Mouse (Mus musculus): ENCODE data around the gene Olfr97.
"Not testable (repeated sequence)": the region's sequence is repeated elsewhere in the genome, so short reads cannot be mapped to it uniquely, and the experiment has no call there.

Olfr97 gene

GRCm38 (mm10) chr17:37237230-37237629, at the start of gene Olfr97:
Gene Olfr97 (minus strand): TSS chr17:37237330.
- DNase-seq, result not testable (repeated sequence)

GRCm38 (mm10) chr17:37283360-37283759, 46.2 kb upstream of the Olfr97 start, which contains the start of gene Olfr99:
Gene Olfr99 (minus strand): TSS chr17:37283460.
- DNase-seq, result no peak

GRCm38 (mm10) chr17:37280331-37280730, 43.2 kb upstream of the Olfr97 start:
- no peak for DNase-seq

- no peak for DNase-seq
These were observed 39.4 kb upstream of the Olfr97 start for GRCm38 (mm10) chr17:37276573-37276972.

GRCm38 (mm10) chr17:37275626-37276248, 38.6 kb upstream of the Olfr97 start:
- no peak for DNase-seq

- no peak for DNase-seq
These were observed 33.6 kb upstream of the Olfr97 start for GRCm38 (mm10) chr17:37270702-37271092.

- DNase-seq, result peak; percentile 55
These were observed 33.0 kb upstream of the Olfr97 start, which contains the start of gene H2-M3 for GRCm38 (mm10) chr17:37270058-37270701. Gene H2-M3 (plus strand): TSS chr17:37270220.

- DNase-seq, result no peak
These were observed 26.5 kb upstream of the Olfr97 start, which contains the start of gene Olfr98 for GRCm38 (mm10) chr17:37263626-37264025. Gene Olfr98 (minus strand): TSS chr17:37263749.

- no peak for DNase-seq
These were observed 13.4 kb upstream of the Olfr97 start for GRCm38 (mm10) chr17:37250544-37250943.

- DNase-seq, result no peak
These were observed 12.3 kb upstream of the Olfr97 start for GRCm38 (mm10) chr17:37249460-37249859.

- DNase-seq, result no peak
These were observed 9.6 kb upstream of the Olfr97 start for GRCm38 (mm10) chr17:37246715-37247114.

GRCm38 (mm10) chr17:37242198-37242597, 5.1 kb upstream of the Olfr97 start:
- no peak for DNase-seq

- no peak for DNase-seq
These were observed 15.3 kb downstream of the Olfr97 start for GRCm38 (mm10) chr17:37221879-37222278.

- DNase-seq, result no peak
These were observed 17.3 kb downstream of the Olfr97 start, which contains the start of gene Olfr96 for GRCm38 (mm10) chr17:37219846-37220245. Gene Olfr96 (plus strand): TSS chr17:37220146.

- DNase-seq, result no peak
These were observed 18.6 kb downstream of the Olfr97 start for GRCm38 (mm10) chr17:37218486-37218885.

GRCm38 (mm10) chr17:37213018-37213417, 24.1 kb downstream of the Olfr97 start, which contains the start of gene Olfr95:
Gene Olfr95 (minus strand): TSS chr17:37213118.
- DNase-seq, result no peak

- DNase-seq, result no peak
These were observed 26.0 kb downstream of the Olfr97 start for GRCm38 (mm10) chr17:37210884-37211768.

GRCm38 (mm10) chr17:37203917-37204236, 33.3 kb downstream of the Olfr97 start:
- no peak for DNase-seq

GRCm38 (mm10) chr17:37203206-37203916, 33.8 kb downstream of the Olfr97 start:
- DNase-seq, result peak; percentile 71

- no peak for DNase-seq
These were observed 36.2 kb downstream of the Olfr97 start, which contains the start of gene Olfr94 for GRCm38 (mm10) chr17:37200894-37201293. Gene Olfr94 (minus strand): TSS chr17:37200994.

- DNase-seq, result no peak
These were observed 40.0 kb downstream of the Olfr97 start for GRCm38 (mm10) chr17:37196845-37197724.

- no peak for DNase-seq
These were observed 42.3 kb downstream of the Olfr97 start for GRCm38 (mm10) chr17:37194782-37195181.
